Mouse (Mus musculus) erythroblast, embryonic 14.5 days (primary cell): ENCODE data around the gene Cacna2d3.

Experiments used
- GATA1 ChIP-seq: IDR thresholded peaks from 2 replicates; pipeline ENCODE4 v1.6.1; 2012; ENCODE audit warnings: low read length, inconsistent platforms, mixed read lengths
- TAL1 ChIP-seq: IDR thresholded peaks from 3 replicates; pipeline ENCODE4 v1.6.1; 2012; ENCODE audit warnings: low read length, inconsistent platforms, mixed read lengths

- TF ChIP-seq GATA1 = no peak
- TF ChIP-seq TAL1 = no peak
Observed at GRCm38 (mm10) chr14:29382786-29383185, 338.9 kb downstream of the Cacna2d3 start.
